In the genomic region with DNA sequence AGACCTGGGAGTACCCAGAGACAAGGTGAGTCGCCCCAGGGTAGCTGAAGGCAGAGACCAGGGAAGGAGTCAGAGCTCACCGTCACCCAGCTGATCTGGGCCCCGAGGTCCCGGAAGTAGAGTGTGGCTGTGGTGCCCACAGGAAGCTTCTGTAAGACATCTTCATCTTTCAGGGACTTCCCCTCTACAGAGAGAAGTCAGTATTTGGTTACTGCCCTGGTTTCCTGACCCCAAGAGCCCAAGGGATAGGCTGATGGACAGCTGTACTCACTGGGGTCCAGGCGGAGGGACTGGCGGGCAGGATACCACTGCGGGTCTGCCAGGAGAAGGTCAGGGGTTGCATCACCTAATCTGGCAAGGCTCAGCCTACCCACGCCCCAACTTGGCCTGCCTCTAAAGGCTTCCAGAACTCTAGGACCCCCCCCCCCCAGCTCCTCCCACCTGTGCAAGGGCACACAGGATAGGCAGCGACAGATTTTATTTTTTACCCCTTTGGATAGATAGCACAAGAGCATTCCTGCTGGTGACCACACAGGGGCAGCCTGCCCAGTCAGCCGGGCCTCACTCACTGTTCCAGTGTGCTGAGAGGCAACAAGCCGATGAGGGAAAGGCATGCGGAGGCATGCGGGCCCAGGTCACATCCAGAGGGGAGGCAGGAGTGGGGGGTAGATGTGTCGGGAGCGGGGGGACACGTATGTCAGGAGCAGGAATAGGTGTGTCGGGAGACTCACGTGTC, we compare ENCODE assay signal across 10 mouse cellular contexts. TPM values are rescaled to one million over a fixed set of nuclear protein-coding genes. Genes with fewer than 3 reads are reported as not detected.
DNase-seq lines count a peak whose midpoint lies in the region; ATAC-seq and TF ChIP-seq lines count a peak whose summit lies in the region.
"Had no signal": no experiment of that assay in that cellular context is flagged by ENCODE, and none has a peak within 500 bp of the region (broad histone marks: within the 10 kb centered on the region; RNA-seq: fewer than 3 reads in every experiment).

No protein-coding gene starts in this region.

- no peak overlapping the region for H3K9ac ChIP-seq in midbrain, postnatal 0 days (replicated peaks; ENCODE audit: low read length, poor library complexity, severe bottlenecking)
- no peak overlapping the region for H3K9ac ChIP-seq in midbrain, embryonic 14.5 days (replicated peaks; ENCODE audit: low read length)
- H3K9ac ChIP-seq in heart, embryonic 14.5 days (ENCODE audit: low read length), result peak overlapping the region; percentile 5
- no peak overlapping the region for H3K9ac ChIP-seq in liver, embryonic 15.5 days
- H3K9ac ChIP-seq in stomach, postnatal 0 days (ENCODE audit: low read length), result no peak overlapping the region
- no peak overlapping the region for H3K9ac ChIP-seq in midbrain, embryonic 13.5 days (replicated peaks)
- H3K9ac ChIP-seq: embryonic facial prominence, embryonic 15.5 days; limb, embryonic 15.5 days had no signal

- no peak overlapping the region for H3K4me3 ChIP-seq in midbrain, postnatal 0 days (ENCODE audit: low read depth, low read length)
- no peak overlapping the region for H3K4me3 ChIP-seq in midbrain, embryonic 14.5 days (replicated peaks; ENCODE audit: low read depth, low read length)
- no peak overlapping the region for H3K4me3 ChIP-seq in heart, embryonic 14.5 days (ENCODE audit: control insufficient read depth in 1 of 2, insufficient read depth in 1 of 2, low read depth in 1 of 2, low read length in 2 of 2)
- H3K4me3 ChIP-seq in liver, embryonic 15.5 days (replicated peaks), result peak overlapping the region; percentile 12; the same call in 1 of the 2 replicates
- no peak overlapping the region for H3K4me3 ChIP-seq in stomach, postnatal 0 days (ENCODE audit: low read depth, low read length)
- no peak overlapping the region for H3K4me3 ChIP-seq in midbrain, embryonic 13.5 days (replicated peaks)
- H3K4me3 ChIP-seq: embryonic facial prominence, embryonic 15.5 days; limb, embryonic 15.5 days had no signal

- no peak overlapping the region for H3K27ac ChIP-seq in midbrain, postnatal 0 days (ENCODE audit: low read depth, low read length)
- H3K27ac ChIP-seq in midbrain, embryonic 14.5 days (replicated peaks; ENCODE audit: low read depth, low read length), result no peak overlapping the region
- peak overlapping the region in 1 of 2 experiments; percentile 98; a peak in 2 of 4 replicates for H3K27ac ChIP-seq in heart, embryonic 14.5 days (replicated peaks in 1 of 2; ENCODE audit: control insufficient read depth in 1 of 2, insufficient read depth in 1 of 2, low read depth in 2 of 2, low read length in 2 of 2)
- peak overlapping the region; percentile 33; the same call in 1 of the 2 replicates for H3K27ac ChIP-seq in liver, embryonic 15.5 days (replicated peaks)
- H3K27ac ChIP-seq in stomach, postnatal 0 days (replicated peaks), result no peak overlapping the region
- H3K27ac ChIP-seq in midbrain, embryonic 13.5 days, result no peak overlapping the region

- H3K4me2 ChIP-seq in midbrain, postnatal 0 days (ENCODE audit: low read depth, low read length, poor library complexity, severe bottlenecking), result no peak overlapping the region
- no peak overlapping the region for H3K4me2 ChIP-seq in midbrain, embryonic 14.5 days (ENCODE audit: low read length)
- no peak overlapping the region for H3K4me2 ChIP-seq in heart, embryonic 14.5 days (ENCODE audit: low read length)
- H3K4me2 ChIP-seq in liver, embryonic 15.5 days, result no peak overlapping the region
- H3K4me2 ChIP-seq in stomach, postnatal 0 days (replicated peaks; ENCODE audit: low read depth), result no peak overlapping the region
- H3K4me2 ChIP-seq in midbrain, embryonic 13.5 days (replicated peaks), result no peak overlapping the region
- H3K4me2 ChIP-seq: embryonic facial prominence, embryonic 15.5 days; limb, embryonic 15.5 days had no signal

- TF ChIP-seq EP300 in stomach, postnatal 0 days (optimal IDR thresholded peaks at IDR 0.05), result no peak

- peak; percentile 37; the same call in 1 of the 2 replicates for TF ChIP-seq CTCF in midbrain, postnatal 0 days (IDR thresholded peaks at IDR 0.05)
- TF ChIP-seq CTCF in stomach, postnatal 0 days (IDR thresholded peaks at IDR 0.05; ENCODE audit: low read depth), result peak; percentile 49

- no peak for ATAC-seq in midbrain, postnatal 0 days (ENCODE audit: low FRiP score)
- no peak for ATAC-seq in midbrain, embryonic 14.5 days (ENCODE audit: low FRiP score, low TSS enrichment)
- ATAC-seq in heart, embryonic 14.5 days (ENCODE audit: insufficient number of reproducible peaks, insufficient read depth, low FRiP score, low read depth), result peak; percentile 31
- peak; percentile 22; the same call in 1 of the 2 replicates for ATAC-seq in liver, embryonic 15.5 days (ENCODE audit: insufficient read depth)
- ATAC-seq in stomach, postnatal 0 days (ENCODE audit: low FRiP score, low TSS enrichment), result no peak
- no peak for ATAC-seq in midbrain, embryonic 13.5 days

- peaks cover 41% of the 10 kb centered on the region for H3K36me3 ChIP-seq in midbrain, postnatal 0 days (ENCODE audit: insufficient read depth, low read length)
- H3K36me3 ChIP-seq in midbrain, embryonic 14.5 days (ENCODE audit: control insufficient read depth, insufficient read depth, low read length), result peaks cover 50% of the 10 kb centered on the region
- H3K36me3 ChIP-seq in heart, embryonic 14.5 days (ENCODE audit: control insufficient read depth, insufficient read depth, low read length), result peaks cover 52% of the 10 kb centered on the region
- peaks cover 53% of the 10 kb centered on the region for H3K36me3 ChIP-seq in liver, embryonic 15.5 days (replicated peaks)
- peaks cover 10% of the 10 kb centered on the region; the same call in 1 of the 2 replicates for H3K36me3 ChIP-seq in stomach, postnatal 0 days (ENCODE audit: control insufficient read depth, insufficient read depth, low read length)
- peaks cover 62% of the 10 kb centered on the region for H3K36me3 ChIP-seq in midbrain, embryonic 13.5 days

- no peaks in the 10 kb centered on the region for H3K9me3 ChIP-seq in midbrain, postnatal 0 days (ENCODE audit: low read length)
- no peaks in the 10 kb centered on the region for H3K9me3 ChIP-seq in midbrain, embryonic 14.5 days (ENCODE audit: control insufficient read depth, low read length)
- no peaks in the 10 kb centered on the region for H3K9me3 ChIP-seq in heart, embryonic 14.5 days (ENCODE audit: control insufficient read depth, low read length)
- no peaks in the 10 kb centered on the region for H3K9me3 ChIP-seq in liver, embryonic 15.5 days (replicated peaks)
- H3K9me3 ChIP-seq in stomach, postnatal 0 days (ENCODE audit: control insufficient read depth, low read length), result no peaks in the 10 kb centered on the region
- H3K9me3 ChIP-seq in midbrain, embryonic 13.5 days, result no peaks in the 10 kb centered on the region
- H3K9me3 ChIP-seq: embryonic facial prominence, embryonic 15.5 days; limb, embryonic 15.5 days had no signal

- peak; percentile 36 for DNase-seq in cerebellum, adult 11-12 months
- DNase-seq in cerebellum, postnatal 4 days (ENCODE audit: low spot score in 2 of 2), result no peak
- DNase-seq in midbrain, postnatal 0 days (ENCODE audit: low spot score), result no peak
- DNase-seq in midbrain, embryonic 14.5 days, result no peak
- no peak for DNase-seq in stomach, postnatal 0 days (ENCODE audit: low spot score)

- 85% methylated on average over 18 of the region's 18 CpGs for WGBS in midbrain, postnatal 0 days
- 88% methylated on average over 18 of the region's 18 CpGs for WGBS in midbrain, embryonic 14.5 days
- WGBS in heart, embryonic 14.5 days, result 62% methylated on average over 18 of the region's 18 CpGs
- 55% methylated on average over 18 of the region's 18 CpGs for WGBS in liver, embryonic 15.5 days (ENCODE audit: insufficient replicate concordance)
- WGBS in stomach, postnatal 0 days, result 73% methylated on average over 18 of the region's 18 CpGs
- 88% methylated on average over 18 of the region's 18 CpGs for WGBS in midbrain, embryonic 13.5 days

- no peaks in the 10 kb centered on the region for H3K27me3 ChIP-seq in midbrain, postnatal 0 days (ENCODE audit: insufficient read depth, low read length)
- H3K27me3 ChIP-seq in midbrain, embryonic 14.5 days (ENCODE audit: control insufficient read depth, insufficient read depth, low read length), result no peaks in the 10 kb centered on the region
- H3K27me3 ChIP-seq in heart, embryonic 14.5 days (ENCODE audit: control insufficient read depth, insufficient read depth, low read length), result no peaks in the 10 kb centered on the region
- H3K27me3 ChIP-seq in liver, embryonic 15.5 days, result no peaks in the 10 kb centered on the region
- no peaks in the 10 kb centered on the region for H3K27me3 ChIP-seq in stomach, postnatal 0 days (ENCODE audit: control insufficient read depth, insufficient read depth, low read length)
- H3K27me3 ChIP-seq in midbrain, embryonic 13.5 days, result no peaks in the 10 kb centered on the region
- H3K27me3 ChIP-seq: embryonic facial prominence, embryonic 15.5 days; limb, embryonic 15.5 days had no signal

- peaks cover 4% of the 10 kb centered on the region; the same call in 1 of the 2 replicates for H3K4me1 ChIP-seq in midbrain, postnatal 0 days (ENCODE audit: insufficient read depth, low read length)
- 0 out of 2 replicates have a peak, but pooled peaks cover 5% of the 10 kb centered on the region for H3K4me1 ChIP-seq in midbrain, embryonic 14.5 days (ENCODE audit: control insufficient read depth, insufficient read depth, low read length)
- H3K4me1 ChIP-seq in heart, embryonic 14.5 days (ENCODE audit: control insufficient read depth in 2 of 2, insufficient read depth in 2 of 2, low read length in 2 of 2), result peaks cover 38 to 50% of the 10 kb centered on the region in 2 experiments
- peaks cover 54% of the 10 kb centered on the region for H3K4me1 ChIP-seq in liver, embryonic 15.5 days (replicated peaks)
- H3K4me1 ChIP-seq in stomach, postnatal 0 days (replicated peaks; ENCODE audit: control insufficient read depth, insufficient read depth), result peaks cover 6% of the 10 kb centered on the region; the same call in 1 of the 2 replicates
- H3K4me1 ChIP-seq in midbrain, embryonic 13.5 days (replicated peaks), result peaks cover 49% of the 10 kb centered on the region

RNA-seq across cellular contexts. Expression of a gene that starts 6.8 kb away (rescaled TPM):
- 151 and 158 TPM in 2 replicates for total RNA-seq in midbrain, postnatal 0 days (2014; rRNA removed)
- polyA plus RNA-seq in midbrain, postnatal 0 days (2015; fragmentation: Nextera tagmentation; extraction: Ambion mirVana), result 396 and 420 TPM in 2 replicates
- 346 and 405 TPM in 2 replicates for polyA plus RNA-seq in midbrain, embryonic 14.5 days (2014; fragmentation: Nextera tagmentation; extraction: Ambion mirVana)
- polyA plus RNA-seq in heart, embryonic 14.5 days (2014; fragmentation: Nextera tagmentation; extraction: Ambion mirVana), result 717 and 718 TPM in 2 replicates
- 231 and 237 TPM in 2 replicates for polyA plus RNA-seq in liver, embryonic 15.5 days (2015; fragmentation: Nextera tagmentation; extraction: Ambion mirVana)
- 327 and 344 TPM in 2 replicates for polyA plus RNA-seq in stomach, postnatal 0 days (2015; fragmentation: Nextera tagmentation; extraction: Ambion mirVana)
- 380 and 382 TPM in 2 replicates for polyA plus RNA-seq in midbrain, embryonic 13.5 days (2015; fragmentation: Nextera tagmentation; extraction: Ambion mirVana)

RNA-seq across cellular contexts. Expression of a gene that starts 34.5 kb away (rescaled TPM):
- total RNA-seq in midbrain, postnatal 0 days (2014; rRNA removed), result 1,134 and 1,270 TPM in 2 replicates
- polyA plus RNA-seq in midbrain, postnatal 0 days (2015; fragmentation: Nextera tagmentation; extraction: Ambion mirVana), result 1,433 and 1,533 TPM in 2 replicates
- 987 and 1,278 TPM in 2 replicates for polyA plus RNA-seq in midbrain, embryonic 14.5 days (2014; fragmentation: Nextera tagmentation; extraction: Ambion mirVana)
- 461 and 507 TPM in 2 replicates for polyA plus RNA-seq in heart, embryonic 14.5 days (2014; fragmentation: Nextera tagmentation; extraction: Ambion mirVana)
- 329 and 344 TPM in 2 replicates for polyA plus RNA-seq in liver, embryonic 15.5 days (2015; fragmentation: Nextera tagmentation; extraction: Ambion mirVana)
- polyA plus RNA-seq in stomach, postnatal 0 days (2015; fragmentation: Nextera tagmentation; extraction: Ambion mirVana), result 413 and 424 TPM in 2 replicates
- polyA plus RNA-seq in midbrain, embryonic 13.5 days (2015; fragmentation: Nextera tagmentation; extraction: Ambion mirVana), result 820 and 847 TPM in 2 replicates

RNA-seq across cellular contexts. Expression of a gene that starts 34.7 kb away (rescaled TPM):
- total RNA-seq in midbrain, postnatal 0 days (2014; rRNA removed), result 41.0 and 43.3 TPM in 2 replicates
- polyA plus RNA-seq in midbrain, postnatal 0 days (2015; fragmentation: Nextera tagmentation; extraction: Ambion mirVana), result 60.3 and 72.4 TPM in 2 replicates
- polyA plus RNA-seq in midbrain, embryonic 14.5 days (2014; fragmentation: Nextera tagmentation; extraction: Ambion mirVana), result 46.2 TPM in 2 replicates
- polyA plus RNA-seq in heart, embryonic 14.5 days (2014; fragmentation: Nextera tagmentation; extraction: Ambion mirVana), result 37.0 and 38.2 TPM in 2 replicates
- polyA plus RNA-seq in liver, embryonic 15.5 days (2015; fragmentation: Nextera tagmentation; extraction: Ambion mirVana), result 52.7 and 56.0 TPM in 2 replicates
- 36.9 and 39.9 TPM in 2 replicates for polyA plus RNA-seq in stomach, postnatal 0 days (2015; fragmentation: Nextera tagmentation; extraction: Ambion mirVana)
- polyA plus RNA-seq in midbrain, embryonic 13.5 days (2015; fragmentation: Nextera tagmentation; extraction: Ambion mirVana), result 56.6 and 61.5 TPM in 2 replicates

RNA-seq across cellular contexts. Expression of a gene that starts 37.7 kb away (rescaled TPM):
- not detected in 2 replicates for total RNA-seq in midbrain, postnatal 0 days (2014; rRNA removed)
- not detected in 2 replicates for polyA plus RNA-seq in midbrain, postnatal 0 days (2015; fragmentation: Nextera tagmentation; extraction: Ambion mirVana)
- not detected in 2 replicates for polyA plus RNA-seq in midbrain, embryonic 14.5 days (2014; fragmentation: Nextera tagmentation; extraction: Ambion mirVana)
- not detected in 2 replicates for polyA plus RNA-seq in heart, embryonic 14.5 days (2014; fragmentation: Nextera tagmentation; extraction: Ambion mirVana)
- polyA plus RNA-seq in liver, embryonic 15.5 days (2015; fragmentation: Nextera tagmentation; extraction: Ambion mirVana), result not detected in 2 replicates
- polyA plus RNA-seq in stomach, postnatal 0 days (2015; fragmentation: Nextera tagmentation; extraction: Ambion mirVana), result 0.04 TPM in 1 of 2 replicates, not detected in the other
- polyA plus RNA-seq in midbrain, embryonic 13.5 days (2015; fragmentation: Nextera tagmentation; extraction: Ambion mirVana), result 0.04 TPM in 1 of 2 replicates, not detected in the other
- polyA plus RNA-seq: limb, embryonic 15.5 days had no signal

Comparison
In these comparisons a context has a peak if more than half of its experiments do, and no peak if none do; other contexts are left out.
1. ATAC-seq: peak in heart, embryonic 14.5 days (single experiment) and liver, embryonic 15.5 days (single experiment); none in midbrain, postnatal 0 days (single experiment), midbrain, embryonic 14.5 days (single experiment), stomach, postnatal 0 days (single experiment) and midbrain, embryonic 13.5 days (single experiment).